Mouse (Mus musculus) myocyte (in vitro differentiated cells): ENCODE results near the gene Dlgap1.

Source experiments
- POLR2A ChIP-seq: IDR thresholded peaks from one replicate; pipeline ENCODE4 v1.6.1; 2011; ENCODE audit warnings: low read depth, mild to moderate bottlenecking, control low read depth, moderate library complexity; ENCODE audit not compliant: insufficient read length
- TCF12 ChIP-seq: IDR thresholded peaks from one replicate; pipeline ENCODE4 v1.6.1; 2011; ENCODE audit warnings: mild to moderate bottlenecking, control low read depth; ENCODE audit not compliant: poor library complexity, insufficient read depth, severe bottlenecking

DNA sequence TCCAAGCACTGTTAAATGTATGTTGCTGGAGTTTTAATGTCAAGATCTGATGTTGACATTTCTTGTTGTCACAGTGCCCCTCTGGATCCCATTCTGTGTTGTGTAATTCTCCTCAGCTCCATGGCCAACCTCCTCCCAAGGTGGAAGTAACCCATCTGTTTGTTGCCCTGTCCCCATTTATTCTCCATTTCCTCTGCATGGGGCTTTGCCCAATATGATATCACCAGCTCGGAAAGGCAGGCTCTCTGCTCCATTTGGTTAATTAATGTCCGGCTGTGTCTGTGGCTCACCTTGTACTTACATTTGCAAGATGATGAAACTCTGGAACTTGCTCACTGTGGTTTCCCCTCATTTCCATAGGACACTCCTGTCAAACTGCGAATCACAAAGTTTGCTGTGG is 33.2 kb downstream of the Dlgap1 start:
- TF ChIP-seq POLR2A = no peak
- no peak for TF ChIP-seq TCF12
